Mouse (Mus musculus) left cerebral cortex, postnatal 36 days (tissue): ENCODE measurements around the gene Zmat5. TPM values are rescaled to one million over a fixed set of nuclear protein-coding genes. Genes with fewer than 3 reads are reported as not detected.

Experiments
- DNase-seq, 2 experiments: peaks; one replicate each; pipeline ENCODE4 v3.0.0; 2021 to 2022; ENCODE audit warnings: low spot score in 2 of 2, mixed read lengths in 1 of 2
- intact Hi-C: fragments of 180-260 bp; cut with DNase I; formaldehyde crosslinking; loops from one replicate; pipeline ENCODE4 v1.15.1; 2025
- total RNA-seq, 2 experiments: library from RNA; stranded (reverse); gene quantifications; 2 replicates each; pipeline ENCODE4 v1.2.3; 2021

Gene Zmat5
- total RNA-seq, 2 experiments from 2014 or later: 31.8 to 32.9 TPM

DNA sequence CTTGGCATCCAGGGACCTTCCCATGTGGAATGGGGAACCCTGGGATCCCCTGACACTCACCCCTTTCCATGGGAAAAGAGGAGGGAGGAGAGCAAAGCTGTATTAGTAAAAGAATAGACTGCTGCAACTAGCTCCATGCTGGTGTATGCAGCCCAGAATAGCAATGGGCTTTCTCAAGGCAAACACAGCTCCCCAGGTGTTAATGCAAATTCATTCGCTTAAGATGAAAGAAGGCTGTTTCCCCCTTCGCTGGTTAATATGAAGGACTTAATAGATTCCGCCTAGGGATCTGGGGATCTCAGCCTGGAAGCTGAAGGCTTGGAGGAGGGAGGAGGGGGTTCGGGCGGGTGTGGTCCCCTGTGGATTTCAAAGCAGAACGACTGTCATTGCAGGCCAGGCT lies 57.5 kb downstream of the Zmat5 start:
- no peak for DNase-seq
- intact Hi-C loops: no loop called here

DNA sequence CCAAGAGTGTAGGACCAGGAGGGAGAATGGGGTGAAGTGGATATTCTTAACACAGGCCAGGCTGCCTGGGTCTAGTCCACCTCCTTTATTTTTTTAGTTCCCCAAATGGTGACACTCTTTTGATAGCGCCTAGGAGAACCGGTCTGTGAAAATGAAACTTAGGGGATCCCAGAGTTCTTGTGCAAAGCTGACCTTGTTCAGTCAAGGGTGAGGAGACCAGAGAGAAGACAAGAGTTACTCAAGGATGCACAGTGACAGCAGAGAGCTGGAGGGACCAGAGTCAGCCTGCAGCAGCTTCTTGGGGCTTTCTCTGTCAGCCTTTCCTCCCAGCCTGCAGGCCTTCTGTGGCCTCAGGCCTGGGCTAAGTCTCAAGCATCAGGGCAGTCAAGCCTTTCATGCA lies 58.0 kb downstream of the Zmat5 start:
- intact Hi-C loops: no loop called here
- no peak for DNase-seq

DNA sequence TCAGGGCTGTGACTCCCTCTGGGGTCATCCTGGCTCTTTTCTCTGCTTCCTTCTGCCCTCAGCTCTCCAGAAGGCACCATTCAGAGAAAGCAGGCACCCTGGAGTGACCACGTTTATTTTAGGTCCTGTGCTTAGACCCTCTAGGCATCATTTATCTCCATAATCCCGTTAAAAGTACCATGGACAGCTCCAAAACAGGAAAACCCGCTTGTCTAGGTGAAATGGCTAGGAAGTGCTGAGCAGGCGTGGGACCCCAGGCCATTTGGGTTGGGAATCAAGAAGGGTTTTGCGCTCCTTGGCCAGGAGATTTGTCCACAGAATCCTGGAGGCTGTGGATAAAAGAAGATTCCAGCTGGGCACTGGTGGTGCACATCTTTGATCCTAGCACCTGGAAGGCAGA lies 59.2 kb downstream of the Zmat5 start:
- intact Hi-C loops: no loop called here
- DNase-seq: no peak

- intact Hi-C loops: no loop called here
These were observed 60.0 kb downstream of the Zmat5 start for GRCm38 (mm10) chr11:4764476-4764875.

GRCm38 (mm10) chr11:4768399-4768798 lies 63.9 kb downstream of the Zmat5 start:
- intact Hi-C loops: no loop called here
- DNase-seq: no peak

More at GRCm38 (mm10) chr11:4764476-4764875, 60.0 kb downstream of the Zmat5 start:
- DNase-seq: no peak

- intact Hi-C loops: no loop called here
- no peak for DNase-seq
These were observed 64.8 kb downstream of the Zmat5 start for GRCm38 (mm10) chr11:4769293-4769692.

- DNase-seq: no peak
- intact Hi-C loops: no loop called here
These were observed 65.4 kb downstream of the Zmat5 start for GRCm38 (mm10) chr11:4769881-4770280.

- DNase-seq: no peak
- intact Hi-C loops: no loop called here
These were observed 67.3 kb downstream of the Zmat5 start for GRCm38 (mm10) chr11:4771756-4772155.

DNA sequence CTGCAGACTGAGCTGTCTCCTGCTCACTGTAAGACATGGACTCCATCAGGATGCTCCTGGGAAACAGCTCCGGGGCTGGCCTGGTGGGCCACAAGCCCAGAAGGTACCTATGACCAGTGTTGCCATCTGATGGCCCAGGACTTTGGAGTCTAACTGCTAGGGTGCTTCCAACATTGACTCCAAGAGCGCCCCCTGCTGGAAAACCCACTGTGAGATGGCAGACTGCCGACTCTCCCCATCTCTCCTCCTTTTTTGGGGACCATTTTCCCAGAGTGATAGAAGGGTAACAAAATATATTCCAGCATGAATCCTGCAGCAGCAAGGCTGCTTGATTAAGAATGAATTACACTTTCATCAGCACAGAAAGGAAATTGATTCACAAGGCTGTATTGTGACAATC lies 68.4 kb downstream of the Zmat5 start:
- intact Hi-C loops: no loop called here
- peak in 1 of 2 experiments; percentile 50 for DNase-seq

GRCm38 (mm10) chr11:4780927-4781326 lies 76.4 kb downstream of the Zmat5 start:
- no peak for DNase-seq
- intact Hi-C loops: no loop called here

DNA sequence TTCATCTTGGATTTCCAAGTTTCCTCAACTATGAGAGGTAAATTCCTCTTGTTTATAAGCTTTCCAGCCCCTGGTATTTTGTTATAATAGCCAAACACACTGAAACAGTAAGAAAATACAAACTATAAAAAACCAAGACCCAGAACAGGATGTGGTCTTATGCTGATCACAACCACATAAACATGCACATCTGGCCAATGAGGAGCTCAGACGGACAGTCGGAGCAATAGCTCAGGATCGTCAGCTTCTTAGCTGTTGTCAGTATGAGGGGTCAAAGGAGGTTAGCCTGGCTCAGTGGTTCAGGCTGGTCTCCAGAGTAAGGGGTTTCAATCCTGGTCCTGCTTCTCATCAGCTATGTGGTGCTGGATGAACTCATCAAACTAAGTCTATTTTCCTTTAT lies 78.6 kb downstream of the Zmat5 start:
- no peak for DNase-seq
- intact Hi-C loops: no loop called here

DNA sequence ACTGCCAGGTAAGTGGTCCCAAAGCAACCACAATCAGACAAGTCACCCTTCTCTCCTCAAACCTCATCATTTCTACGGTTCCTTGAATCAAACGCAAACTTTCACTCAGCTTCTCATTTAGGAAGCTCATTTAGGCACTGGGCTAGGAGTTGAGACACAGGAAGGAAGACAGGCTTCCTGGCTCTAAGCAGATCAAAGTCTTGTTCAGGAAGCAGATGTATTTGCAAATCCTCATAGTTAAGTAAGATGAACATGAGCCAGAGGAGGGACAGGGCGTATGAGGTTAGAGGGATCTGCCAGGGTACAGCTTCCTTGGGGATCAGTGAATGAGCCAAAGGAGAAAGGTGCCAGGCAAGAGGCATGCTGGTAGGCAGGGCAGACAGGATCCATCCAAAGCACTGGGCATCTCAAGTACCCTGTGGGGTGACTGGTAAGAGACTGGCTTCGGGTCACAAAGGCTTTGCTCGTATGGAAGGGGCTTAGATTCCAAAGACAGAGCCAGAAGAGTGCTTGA lies 80.2 kb downstream of the Zmat5 start:
- intact Hi-C loops: no loop called here
- no peak for DNase-seq

Other genes with a start within 250 kb of the Zmat5 start
- 10 to 100 TPM; 69.0 to 73.5 TPM for gene Mtmr3, start 109.8 kb upstream of the Zmat5 start, total RNA-seq
- gene Gm11032, start 84.6 kb upstream of the Zmat5 start, total RNA-seq: not detected
- gene Ascc2, start 66.9 kb upstream of the Zmat5 start, total RNA-seq: 10 to 100 TPM; 15.1 to 21.6 TPM
- 100 to 1,000 TPM; 360 to 388 TPM for gene Uqcr10, start 336 bp upstream of the Zmat5 start, total RNA-seq
- gene Cabp7, start 42.1 kb downstream of the Zmat5 start, total RNA-seq: 10 to 100 TPM; 16.4 to 22.0 TPM
- gene Nf2, start 144.9 kb downstream of the Zmat5 start, total RNA-seq: 10 to 100 TPM; 73.3 to 75.0 TPM
- 10 to 100 TPM; 85.0 to 90.8 TPM for gene Nipsnap1, start 169.3 kb downstream of the Zmat5 start, total RNA-seq
- gene Thoc5, start 190.6 kb downstream of the Zmat5 start, total RNA-seq: 10 to 100 TPM; 35.7 to 45.4 TPM
- 10 to 100 TPM; 44.0 to 47.2 TPM for gene Nefh, start 243.4 kb downstream of the Zmat5 start, total RNA-seq